Mouse (Mus musculus) E14TG2a.4 (cell line): ENCODE measurements around the gene Cox7a2.
A peak's percentile ranks its signal among the peaks of the same experiment; 100 is the strongest.

Experiments used
- H3K27me3 ChIP-seq: 2 replicates; pipeline ENCODE4 v1.6.1; 2014; ENCODE audit warnings: low read length, control low read depth; ENCODE audit not compliant: insufficient read depth
- H3K36me3 ChIP-seq: 2 replicates; pipeline ENCODE4 v1.6.1; 2014; ENCODE audit warnings: low read length, control low read depth; ENCODE audit not compliant: insufficient read depth
- H3K4me1 ChIP-seq: replicated peaks from 2 replicates; pipeline ENCODE4 v1.6.1; 2014; ENCODE audit warnings: low read depth, low read length, control low read depth
- H3K4me3 ChIP-seq: replicated peaks from 2 replicates; pipeline ENCODE4 v1.5.1; 2014; ENCODE audit warnings: mild to moderate bottlenecking, low read length
- H3K9me3 ChIP-seq: 2 replicates; pipeline ENCODE4 v1.6.1; 2014; ENCODE audit warnings: low read length, control low read depth
- CTCF ChIP-seq: conservative IDR thresholded peaks from 2 replicates; pipeline ENCODE4 v1.5.1; 2014; ENCODE audit warnings: low read length
- NANOG ChIP-seq: IDR thresholded peaks from 2 replicates; pipeline ENCODE4 v1.6.1; 2014; ENCODE audit warnings: borderline replicate concordance, low read length, mixed read lengths
- POU5F1 ChIP-seq: IDR thresholded peaks from 2 replicates; pipeline ENCODE4 v1.6.1; 2014; ENCODE audit warnings: low read length, borderline replicate concordance

The Cox7a2 gene

GRCm38 (mm10) chr9:79720143-79720542 lies 39.5 kb downstream of the Cox7a2 start:
- TF ChIP-seq NANOG = no peak
- TF ChIP-seq CTCF = no peak
- TF ChIP-seq POU5F1 = no peak
- peaks cover 32% of the 10 kb centered on the region for H3K4me1 ChIP-seq

GRCm38 (mm10) chr9:79719451-79719850 lies 40.2 kb downstream of the Cox7a2 start:
- peak overlapping the region; percentile 73 for H3K4me3 ChIP-seq
- TF ChIP-seq NANOG (no peak), POU5F1 (no peak), CTCF (no peak)
- H3K36me3 ChIP-seq = no peaks in the 10 kb centered on the region
- peaks cover 5% of the 10 kb centered on the region for H3K9me3 ChIP-seq
- peaks cover 39% of the 10 kb centered on the region for H3K4me1 ChIP-seq
- peaks cover 68% of the 10 kb centered on the region for H3K27me3 ChIP-seq

More at GRCm38 (mm10) chr9:79720143-79720542, 39.5 kb downstream of the Cox7a2 start:
- Histone ChIP-seq H3K4me3 (peak overlapping the region; percentile 73; the same call in 1 of the 2 replicates), H3K27me3 (peaks cover 61% of the 10 kb centered on the region), H3K36me3 (no peaks in the 10 kb centered on the region), H3K9me3 (peaks cover 5% of the 10 kb centered on the region; the same call in 1 of the 2 replicates)

DNA sequence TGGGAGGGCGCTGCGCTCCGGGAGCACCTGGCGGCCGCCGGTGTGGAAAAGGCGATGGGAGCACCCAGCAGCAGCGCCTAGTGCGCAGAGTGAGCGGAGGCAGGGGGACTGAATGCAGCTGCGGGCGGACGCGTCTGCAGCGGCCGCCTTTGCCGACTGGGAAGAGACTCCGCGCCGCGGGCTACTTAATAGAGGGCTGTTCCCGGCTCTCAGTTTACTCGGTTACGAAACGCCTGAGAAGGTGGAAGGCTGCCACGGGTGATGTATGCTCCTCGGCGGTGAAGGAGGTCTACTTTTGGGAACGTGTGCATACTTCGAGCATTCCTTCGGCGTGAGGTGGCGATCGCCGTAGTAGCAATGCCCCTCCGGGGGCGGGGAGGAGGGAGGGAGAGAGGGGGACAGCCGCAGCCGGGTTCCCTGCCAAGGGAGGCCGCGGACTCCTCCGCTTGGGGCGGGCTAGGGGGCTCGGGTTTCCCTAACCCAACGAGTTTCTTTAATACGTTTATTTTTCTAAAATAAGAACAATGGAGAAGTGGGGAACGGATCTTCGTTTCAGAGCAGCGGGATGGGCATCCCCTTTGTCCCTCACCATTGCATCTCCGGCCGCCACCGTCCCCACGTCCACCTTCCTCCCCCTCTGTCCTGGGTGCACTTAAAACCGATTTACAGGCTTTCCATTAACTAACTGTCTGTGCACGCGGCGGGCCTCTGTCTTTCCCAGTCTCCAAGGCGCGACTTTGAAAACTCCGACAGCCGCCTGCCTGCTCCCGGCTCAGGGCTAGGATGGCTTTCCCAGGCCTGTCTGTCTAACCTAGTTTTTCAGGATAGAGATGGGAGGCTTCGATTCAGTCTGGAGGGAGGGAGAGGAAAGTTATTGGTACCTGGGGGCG lies 41.0 kb downstream of the Cox7a2 start, which contains the start of gene Col12a1:
Col12a1 (minus strand) TSS at position 351 of the 890 bp plus-strand sequence.
- H3K9me3 ChIP-seq = peaks cover 5% of the 10 kb centered on the region
- H3K4me3 ChIP-seq = peak within 1 kb of the TSS; percentile 73
- H3K27me3 ChIP-seq = peaks cover 69% of the 10 kb centered on the region
- no peaks in the 10 kb centered on the region for H3K36me3 ChIP-seq
- peaks cover 42% of the 10 kb centered on the region for H3K4me1 ChIP-seq
- no peak for TF ChIP-seq POU5F1

DNA sequence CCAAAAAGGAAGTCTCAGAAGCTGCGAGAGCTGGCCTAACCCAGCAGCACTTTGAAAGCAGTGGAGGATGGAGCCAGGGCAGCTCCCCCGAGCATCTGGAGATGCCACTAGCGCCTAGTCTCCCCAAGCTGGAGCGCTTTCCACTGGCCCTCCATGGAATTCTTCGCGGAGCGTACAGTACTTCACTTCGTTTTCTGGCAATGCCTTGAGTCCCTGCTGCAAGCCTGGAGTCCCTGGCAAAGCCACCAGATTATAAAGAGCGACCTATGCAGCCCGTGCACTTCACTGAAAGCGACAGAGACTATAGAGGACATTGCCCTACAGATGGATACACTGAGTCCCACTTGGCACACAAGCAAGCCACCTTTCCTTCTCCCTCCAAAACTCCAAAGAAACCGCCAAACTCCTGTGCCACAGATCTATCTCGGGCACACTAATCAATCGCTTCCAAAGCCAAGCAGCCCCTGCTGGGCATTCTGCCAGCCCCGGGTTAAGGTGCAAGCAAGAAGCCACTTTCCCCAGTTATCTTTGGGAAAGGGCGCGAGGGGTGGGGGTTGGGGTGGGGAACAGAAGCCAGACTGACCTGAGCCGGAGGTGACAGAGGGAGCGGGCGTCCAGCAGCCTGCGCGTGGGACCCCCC lies 41.7 kb downstream of the Cox7a2 start:
- no peaks in the 10 kb centered on the region for H3K36me3 ChIP-seq
- peaks cover 42% of the 10 kb centered on the region for H3K4me1 ChIP-seq
- TF ChIP-seq CTCF (no peak), POU5F1 (no peak), NANOG (no peak)
- peak overlapping the region; percentile 73 for H3K4me3 ChIP-seq
- H3K27me3 ChIP-seq = peaks cover 69% of the 10 kb centered on the region
- H3K9me3 ChIP-seq = peaks cover 5% of the 10 kb centered on the region

- Histone ChIP-seq H3K4me1 (peaks cover 42% of the 10 kb centered on the region), H3K27me3 (peaks cover 65% of the 10 kb centered on the region), H3K9me3 (peaks cover 4% of the 10 kb centered on the region), H3K36me3 (no peaks in the 10 kb centered on the region), H3K4me3 (peak overlapping the region; percentile 73; the same call in 1 of the 2 replicates)
- TF ChIP-seq CTCF = peak; percentile 58
- no peak for TF ChIP-seq POU5F1
These were observed 42.5 kb downstream of the Cox7a2 start for GRCm38 (mm10) chr9:79716909-79717835.

DNA sequence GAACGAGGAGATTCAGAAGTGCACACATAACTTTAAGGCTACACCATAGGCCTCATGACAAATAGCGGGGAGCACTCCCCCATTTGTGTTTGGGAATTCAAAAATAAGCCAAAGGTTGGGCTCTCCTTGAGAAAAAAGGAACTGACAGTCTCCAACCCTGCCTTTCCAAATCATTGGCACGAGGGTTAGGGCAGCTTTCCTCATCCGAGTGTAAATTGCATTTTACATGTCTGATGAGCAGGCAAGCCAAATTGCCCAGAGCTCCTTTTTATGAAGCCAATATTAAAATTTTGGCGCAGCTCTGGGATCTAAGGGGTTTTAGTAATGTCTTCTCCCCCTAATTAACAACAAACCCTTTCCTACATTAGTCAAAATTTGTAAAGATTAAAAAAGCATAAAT lies 43.2 kb downstream of the Cox7a2 start:
- Histone ChIP-seq H3K4me3 (no peak overlapping the region), H3K27me3 (peaks cover 58% of the 10 kb centered on the region), H3K9me3 (no peaks in the 10 kb centered on the region; the same call in 1 of the 2 replicates), H3K4me1 (peaks cover 42% of the 10 kb centered on the region), H3K36me3 (no peaks in the 10 kb centered on the region)
- TF ChIP-seq CTCF = no peak
- TF ChIP-seq POU5F1 = no peak
- no peak for TF ChIP-seq NANOG

DNA sequence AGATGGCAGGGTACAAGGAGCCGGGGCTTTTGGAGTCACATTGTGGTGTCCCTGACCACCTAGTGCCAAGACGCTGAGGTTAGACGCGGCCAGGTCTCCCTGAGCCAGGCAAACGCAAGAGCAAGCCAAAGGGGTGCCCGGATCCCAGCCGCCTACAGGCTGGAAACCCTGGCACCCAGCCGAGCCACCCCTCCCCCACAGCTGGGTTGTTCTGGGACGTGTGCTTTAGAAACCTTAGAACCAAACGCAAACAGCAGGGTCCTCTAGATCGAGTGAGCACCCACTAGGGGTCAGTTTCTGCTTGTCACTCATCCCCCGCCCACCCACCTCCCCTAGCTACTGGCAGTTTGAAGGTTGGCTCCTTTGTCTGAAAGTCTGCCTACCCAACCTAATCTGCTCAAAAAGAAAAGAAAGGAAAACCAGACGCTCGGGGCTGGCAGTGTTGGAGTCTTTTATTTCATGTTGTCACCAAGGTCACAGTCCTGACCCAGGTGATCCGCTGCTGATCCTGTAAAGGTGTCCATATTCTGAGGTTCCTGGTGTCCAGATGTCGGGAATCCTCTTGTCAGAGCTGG lies 45.1 kb downstream of the Cox7a2 start:
- no peak for TF ChIP-seq POU5F1
- no peak for TF ChIP-seq NANOG
- TF ChIP-seq CTCF = no peak
- H3K9me3 ChIP-seq = no peaks in the 10 kb centered on the region; the same call in 1 of the 2 replicates
- H3K36me3 ChIP-seq = no peaks in the 10 kb centered on the region
- peaks cover 28% of the 10 kb centered on the region for H3K4me1 ChIP-seq
- H3K4me3 ChIP-seq = 0 out of 2 replicates have a peak overlapping the region, but pooled peaks have one; percentile 17
- peaks cover 38% of the 10 kb centered on the region for H3K27me3 ChIP-seq
